Mouse (Mus musculus): ENCODE measurements around the gene Zfp74. TPM values are rescaled to one million over a fixed set of nuclear protein-coding genes. Genes with fewer than 3 reads are reported as not detected.

The Zfp74 gene
- polyA plus RNA-seq (2012; rRNA removed), result 1.4 and 1.6 TPM in 2 replicates

GRCm38 (mm10) chr7:29953513-29954401 is at the start of gene Zfp74:
TSS of gene Zfp74 (minus strand) at chr7:29954089.

GRCm38 (mm10) chr7:29983690-29984380 is 29.9 kb upstream of the Zfp74 start, which contains the start of gene Zfp568:
TSS of gene Zfp568 (plus strand) at chr7:29983955.

GRCm38 (mm10) chr7:29908130-29908950 is 45.5 kb downstream of the Zfp74 start, which contains the start of gene Zfp383:
TSS of gene Zfp383 (plus strand) at chr7:29908223.

GRCm38 (mm10) chr7:29905966-29906681 is 47.8 kb downstream of the Zfp74 start, which contains the start of gene Zfp27:
TSS of gene Zfp27 (minus strand) at chr7:29906572.

Other genes starting within 250 kb of the Zfp74 start
- gene Catsperg2, start 227.1 kb downstream of the Zfp74 start, polyA plus RNA-seq (2012; rRNA removed), result 0.01 TPM in 1 of 2 replicates, not detected in the other
- gene Zfp84, start 185.5 kb downstream of the Zfp74 start, polyA plus RNA-seq (2012; rRNA removed), result 2.8 and 3.3 TPM in 2 replicates
- 0.37 and 0.49 TPM in 2 replicates for gene Zfp30, start 170.1 kb downstream of the Zfp74 start, polyA plus RNA-seq (2012; rRNA removed)
- 2.1 TPM in 2 replicates for gene Zfp790, start 138.0 kb downstream of the Zfp74 start, polyA plus RNA-seq (2012; rRNA removed)
- 0.41 and 0.53 TPM in 2 replicates for gene Zfp940, start 100.4 kb downstream of the Zfp74 start, polyA plus RNA-seq (2012; rRNA removed)
- 0.83 and 0.98 TPM in 2 replicates for gene Zfp420, start 94.1 kb downstream of the Zfp74 start, polyA plus RNA-seq (2012; rRNA removed)
- 1.3 TPM in 2 replicates for gene Zfp27, start 47.5 kb downstream of the Zfp74 start, polyA plus RNA-seq (2012; rRNA removed)
- gene Zfp383, start 45.9 kb downstream of the Zfp74 start, polyA plus RNA-seq (2012; rRNA removed), result 0.77 and 0.84 TPM in 2 replicates
- 5.8 and 6.6 TPM in 2 replicates for gene Zfp568, start 29.9 kb upstream of the Zfp74 start, polyA plus RNA-seq (2012; rRNA removed)
- 0.31 and 0.33 TPM in 2 replicates for gene Zfp14, start 97.3 kb upstream of the Zfp74 start, polyA plus RNA-seq (2012; rRNA removed)
- gene Zfp82, start 118.8 kb upstream of the Zfp74 start, polyA plus RNA-seq (2012; rRNA removed), result 0.60 and 0.68 TPM in 2 replicates
- 0.02 TPM in 2 replicates for gene Gm26920, start 136.3 kb upstream of the Zfp74 start, polyA plus RNA-seq (2012; rRNA removed)
- 1.1 and 1.2 TPM in 2 replicates for gene Zfp566, start 136.4 kb upstream of the Zfp74 start, polyA plus RNA-seq (2012; rRNA removed)
- 5.0 and 5.6 TPM in 2 replicates for gene Zfp260, start 140.7 kb upstream of the Zfp74 start, polyA plus RNA-seq (2012; rRNA removed)
- gene Zfp382, start 167.9 kb upstream of the Zfp74 start, polyA plus RNA-seq (2012; rRNA removed), result 0.57 and 0.73 TPM in 2 replicates
- gene Zfp146, start 215.7 kb upstream of the Zfp74 start, polyA plus RNA-seq (2012; rRNA removed), result 22.7 and 23.5 TPM in 2 replicates
- 2.8 and 3.4 TPM in 2 replicates for gene Cox7a1, start 230.1 kb upstream of the Zfp74 start, polyA plus RNA-seq (2012; rRNA removed)
- gene Capns1, start 244.7 kb upstream of the Zfp74 start, polyA plus RNA-seq (2012; rRNA removed), result 109 and 119 TPM in 2 replicates

Measured in liver, embryonic 14 days (tissue).